ENCODE assay signal across 8 mouse cellular contexts in the genomic region with DNA sequence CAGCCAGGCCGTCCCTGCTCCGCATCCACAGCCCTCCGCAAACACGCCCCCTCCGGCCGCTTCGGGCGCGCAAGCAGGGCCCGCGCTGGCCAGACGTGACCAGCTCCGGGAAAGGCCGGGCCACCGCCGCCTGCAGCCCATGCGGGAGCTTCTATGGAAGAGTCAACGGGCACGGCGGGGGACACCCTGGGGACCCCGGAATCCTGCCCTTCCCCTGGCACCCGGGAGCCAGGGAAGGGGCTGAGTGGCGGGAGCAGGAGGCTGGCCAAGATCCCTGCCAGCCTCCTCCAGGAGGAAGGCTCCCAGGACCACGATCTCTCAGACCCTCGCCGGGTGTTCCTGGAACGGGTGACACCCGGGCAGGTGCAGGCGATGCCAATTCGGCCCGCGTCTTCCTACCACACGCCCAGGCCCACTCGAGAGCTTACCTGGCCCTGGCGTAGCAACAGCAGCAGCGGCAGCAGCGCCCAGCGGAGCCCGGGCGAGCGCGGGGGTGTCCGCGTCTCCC. TPM values are rescaled to one million over a fixed set of nuclear protein-coding genes. Genes with fewer than 3 reads are reported as not detected.
DNase-seq lines count a peak whose midpoint lies in the region; ATAC-seq lines count a peak whose summit lies in the region.

No protein-coding gene starts in this region.

- peaks cover 12% of the 10 kb centered on the region for H3K4me1 ChIP-seq in forebrain, embryonic 13.5 days
- H3K4me1 ChIP-seq in hindbrain, embryonic 12.5 days = peaks cover 7% of the 10 kb centered on the region; the same call in 1 of the 2 replicates
- H3K4me1 ChIP-seq in limb, embryonic 12.5 days (replicated peaks) = peaks cover 10% of the 10 kb centered on the region; the same call in 1 of the 2 replicates
- peaks cover 7% of the 10 kb centered on the region for H3K4me1 ChIP-seq in midbrain, embryonic 11.5 days (ENCODE audit: control insufficient read depth, insufficient read depth, low read length)
- peaks cover 4% of the 10 kb centered on the region; the same call in 1 of the 2 replicates for H3K4me1 ChIP-seq in stomach, embryonic 14.5 days (ENCODE audit: control insufficient read depth, insufficient read depth, low read length)

- 0% methylated on average over 44 of the region's 44 CpGs for WGBS in forebrain, embryonic 13.5 days
- WGBS in hindbrain, embryonic 12.5 days = 1% methylated on average over 44 of the region's 44 CpGs
- under 1% methylated on average over 44 of the region's 44 CpGs for WGBS in limb, embryonic 12.5 days
- under 1% methylated on average over 42 of the region's 44 CpGs for WGBS in midbrain, embryonic 11.5 days
- 0% methylated on average over 44 of the region's 44 CpGs for WGBS in stomach, embryonic 14.5 days

- H3K36me3 ChIP-seq in forebrain, embryonic 13.5 days (ENCODE audit: poor library complexity, severe bottlenecking) = no peaks in the 10 kb centered on the region
- no peaks in the 10 kb centered on the region for H3K36me3 ChIP-seq in hindbrain, embryonic 12.5 days
- H3K36me3 ChIP-seq in limb, embryonic 12.5 days = no peaks in the 10 kb centered on the region
- no peaks in the 10 kb centered on the region for H3K36me3 ChIP-seq in midbrain, embryonic 11.5 days (ENCODE audit: control insufficient read depth, insufficient read depth, low read length)
- no peaks in the 10 kb centered on the region for H3K36me3 ChIP-seq in stomach, embryonic 14.5 days (ENCODE audit: control insufficient read depth, insufficient read depth, low read length)

- H3K27me3 ChIP-seq in forebrain, embryonic 13.5 days = peaks cover 7% of the 10 kb centered on the region; the same call in 1 of the 2 replicates
- H3K27me3 ChIP-seq in hindbrain, embryonic 12.5 days = 0 out of 2 replicates have a peak, but pooled peaks cover 2% of the 10 kb centered on the region
- H3K27me3 ChIP-seq in limb, embryonic 12.5 days = peaks cover 30% of the 10 kb centered on the region
- peaks cover 2% of the 10 kb centered on the region; the same call in 1 of the 2 replicates for H3K27me3 ChIP-seq in midbrain, embryonic 11.5 days (ENCODE audit: control insufficient read depth, insufficient read depth, low read length)
- no peaks in the 10 kb centered on the region for H3K27me3 ChIP-seq in stomach, embryonic 14.5 days (ENCODE audit: control insufficient read depth, insufficient read depth, low read length)

- peak overlapping the region; percentile 97 for H3K4me2 ChIP-seq in forebrain, embryonic 13.5 days
- H3K4me2 ChIP-seq in hindbrain, embryonic 12.5 days (replicated peaks) = peak overlapping the region; percentile 95
- H3K4me2 ChIP-seq in limb, embryonic 12.5 days = peak overlapping the region; percentile 96
- peak overlapping the region; percentile 99 for H3K4me2 ChIP-seq in midbrain, embryonic 11.5 days
- peak overlapping the region; percentile 92 for H3K4me2 ChIP-seq in stomach, embryonic 14.5 days (replicated peaks; ENCODE audit: low read depth, low read length)

- no peaks in the 10 kb centered on the region for H3K9me3 ChIP-seq in forebrain, embryonic 13.5 days (replicated peaks)
- no peaks in the 10 kb centered on the region for H3K9me3 ChIP-seq in hindbrain, embryonic 12.5 days (replicated peaks)
- H3K9me3 ChIP-seq in limb, embryonic 12.5 days = no peaks in the 10 kb centered on the region
- no peaks in the 10 kb centered on the region for H3K9me3 ChIP-seq in midbrain, embryonic 11.5 days (ENCODE audit: control insufficient read depth, low read length)
- H3K9me3 ChIP-seq in stomach, embryonic 14.5 days (ENCODE audit: control insufficient read depth, low read depth, low read length) = no peaks in the 10 kb centered on the region

- ATAC-seq in forebrain, embryonic 13.5 days = peak; percentile 59
- peak; percentile 73 for ATAC-seq in hindbrain, embryonic 12.5 days (ENCODE audit: low FRiP score)
- ATAC-seq in limb, embryonic 12.5 days (ENCODE audit: insufficient number of reproducible peaks, insufficient read depth, low FRiP score, low TSS enrichment, low read depth) = peak; percentile 63
- ATAC-seq in midbrain, embryonic 11.5 days (ENCODE audit: low FRiP score) = peak; percentile 76
- peak; percentile 20; the same call in 1 of the 2 replicates for ATAC-seq in stomach, embryonic 14.5 days (ENCODE audit: insufficient number of reproducible peaks, insufficient read depth, low FRiP score, low read depth)

- peak overlapping the region; percentile 81 for H3K9ac ChIP-seq in forebrain, embryonic 13.5 days
- peak overlapping the region; percentile 89 for H3K9ac ChIP-seq in hindbrain, embryonic 12.5 days
- peak overlapping the region; percentile 78 for H3K9ac ChIP-seq in limb, embryonic 12.5 days (replicated peaks)
- H3K9ac ChIP-seq in midbrain, embryonic 11.5 days (ENCODE audit: low read length) = peak overlapping the region; percentile 84
- peak overlapping the region; percentile 74 for H3K9ac ChIP-seq in stomach, embryonic 14.5 days (replicated peaks; ENCODE audit: low read depth, low read length)

- peak overlapping the region; percentile 81 for H3K4me3 ChIP-seq in forebrain, embryonic 13.5 days
- peak overlapping the region; percentile 88 for H3K4me3 ChIP-seq in hindbrain, embryonic 12.5 days
- peak overlapping the region; percentile 84 for H3K4me3 ChIP-seq in limb, embryonic 12.5 days (replicated peaks)
- peak overlapping the region; percentile 67 for H3K4me3 ChIP-seq in midbrain, embryonic 11.5 days (ENCODE audit: low read depth, low read length)
- peak overlapping the region; percentile 92 for H3K4me3 ChIP-seq in stomach, embryonic 14.5 days (ENCODE audit: low read depth, low read length)

- peak; percentile 33 to 47 for DNase-seq in layer of hippocampus, postnatal 25 days (ENCODE audit: extremely low spot score in 1 of 2, low spot score in 1 of 2)
- DNase-seq in layer of hippocampus, adult 18-20 months (ENCODE audit: low spot score in 2 of 2) = no peak
- DNase-seq in cerebellum, adult 11 months = peak; percentile 66
- DNase-seq in midbrain, embryonic 11.5 days (ENCODE audit: low spot score, missing footprints) = no peak

- peak overlapping the region; percentile 75 for H3K27ac ChIP-seq in forebrain, embryonic 13.5 days
- peak overlapping the region; percentile 93 for H3K27ac ChIP-seq in hindbrain, embryonic 12.5 days
- H3K27ac ChIP-seq in limb, embryonic 12.5 days = peak overlapping the region; percentile 72
- H3K27ac ChIP-seq in midbrain, embryonic 11.5 days (ENCODE audit: low read depth, low read length) = peak overlapping the region; percentile 8
- H3K27ac ChIP-seq in stomach, embryonic 14.5 days (ENCODE audit: low read length) = peak overlapping the region; percentile 86

RNA-seq across cellular contexts. Expression of a gene that starts 0.7 kb away (rescaled TPM):
- 100 to 1,000 TPM; 118 to 129 TPM for total RNA-seq in layer of hippocampus, postnatal 25 days (2021)
- total RNA-seq in layer of hippocampus, adult 18-20 months (2021) = 100 to 1,000 TPM; 114 TPM
- polyA plus RNA-seq in forebrain, embryonic 13.5 days (2015; fragmentation: Nextera tagmentation; extraction: Ambion mirVana) = 2.1 and 2.2 TPM in 2 replicates
- 3.5 TPM in 2 replicates for polyA plus RNA-seq in hindbrain, embryonic 12.5 days (2016; fragmentation: Nextera tagmentation; extraction: Ambion mirVana)
- polyA plus RNA-seq in limb, embryonic 12.5 days (2016; fragmentation: Nextera tagmentation; extraction: Ambion mirVana) = 1.3 and 1.5 TPM in 2 replicates
- polyA plus RNA-seq in midbrain, embryonic 11.5 days (2014; fragmentation: Nextera tagmentation; extraction: Ambion mirVana) = 2.9 and 3.1 TPM in 2 replicates
- polyA plus RNA-seq in stomach, embryonic 14.5 days (2014; fragmentation: Nextera tagmentation; extraction: Ambion mirVana) = 6.0 and 7.7 TPM in 2 replicates

Comparison
In these comparisons a context has a peak if more than half of its experiments do, and no peak if none do; other contexts are left out.
1. DNase-seq: peak in layer of hippocampus, postnatal 25 days (2 of 2) and cerebellum, adult 11 months (single experiment); none in layer of hippocampus, adult 18-20 months (0 of 2) and midbrain, embryonic 11.5 days (single experiment).
2. ATAC-seq: peak in every context shown above with its lines; median percentile 76 in midbrain, embryonic 11.5 days; 73 in hindbrain, embryonic 12.5 days; 63 in limb, embryonic 12.5 days; 59 in forebrain, embryonic 13.5 days; 20 in stomach, embryonic 14.5 days.
3. H3K27ac ChIP-seq: peak in every context shown above with its lines; median percentile 93 in hindbrain, embryonic 12.5 days; 86 in stomach, embryonic 14.5 days; 75 in forebrain, embryonic 13.5 days; 72 in limb, embryonic 12.5 days; 8 in midbrain, embryonic 11.5 days.
4. Peak in every context shown above with its lines, with median percentiles within 50 percentile points of each other: H3K4me2 ChIP-seq, H3K4me3 ChIP-seq and H3K9ac ChIP-seq.